Mouse (Mus musculus) forebrain, embryonic 16.5 days (tissue): ENCODE results near the gene Sgpl1. TPM values are rescaled to one million over a fixed set of nuclear protein-coding genes. Genes with fewer than 3 reads are reported as not detected.

Source experiments
- ATAC-seq: fragments of 200-750 bp; cut with Nextera tagmentation; 2 replicates; pipeline ENCODE4 v1.8.0; 2017; ENCODE audit warnings: mild to moderate bottlenecking, moderate library complexity
- H3K27ac ChIP-seq: fragments of 300-500 bp; sonication (generic); 2 replicates; pipeline ENCODE4 v1.5.1; 2014; ENCODE audit warnings: low read length, control low read depth
- H3K27me3 ChIP-seq: fragments of 300-500 bp; sonication (generic); replicated peaks from 2 replicates; pipeline ENCODE4 v1.6.1; 2014; ENCODE audit warnings: low read length; ENCODE audit not compliant: control insufficient read depth, insufficient read depth
- H3K36me3 ChIP-seq: fragments of 300-500 bp; sonication (generic); 2 replicates; pipeline ENCODE4 v1.6.1; 2014; ENCODE audit not compliant: control insufficient read depth, insufficient read depth
- H3K4me1 ChIP-seq: fragments of 300-500 bp; sonication (generic); replicated peaks from 2 replicates; pipeline ENCODE4 v1.6.1; 2014; ENCODE audit warnings: low read length; ENCODE audit not compliant: control insufficient read depth, insufficient read depth
- H3K4me2 ChIP-seq: fragments of 300-500 bp; sonication (generic); 2 replicates; pipeline ENCODE4 v1.6.1; 2014; ENCODE audit warnings: mild to moderate bottlenecking, low read length, control low read depth
- H3K4me3 ChIP-seq: fragments of 300-500 bp; sonication (generic); replicated peaks from 2 replicates; pipeline ENCODE4 v1.5.1; 2014; ENCODE audit warnings: mild to moderate bottlenecking, low read length, control low read depth
- H3K9ac ChIP-seq: fragments of 300-500 bp; sonication (generic); replicated peaks from 2 replicates; pipeline ENCODE4 v1.6.1; 2014; ENCODE audit warnings: low read depth, low read length, control low read depth
- H3K9me3 ChIP-seq: fragments of 300-500 bp; sonication (generic); 2 replicates; pipeline ENCODE4 v1.6.1; 2016; ENCODE audit warnings: low read length; ENCODE audit not compliant: control insufficient read depth
- WGBS: fragments of 180-500 bp; shearing (Covaris S2); extraction: QIAGEN DNeasy Blood & Tissue Kit; methylation state at CpG from one replicate; pipeline ENCODE4 v1.1.7; 2014; 5-methylcytosine and 5-hydroxymethylcytosine counted together
- microRNA-seq: library from miRNA; unstranded; fragments of <30 nt; microRNA quantifications from one replicate; pipeline ENCODE4, GENCODE M21; 2017
- polyA plus RNA-seq: library from polyadenylated mRNA; unstranded; fragments of >200 nt; fragmentation: Nextera tagmentation; extraction: Ambion mirVana; gene quantifications from 2 replicates; pipeline ENCODE4 v1.2.1, GENCODE M21; 2015

Sgpl1 gene
- polyA plus RNA-seq, 1 experiment from 2014 or later = 64.0 TPM

DNA sequence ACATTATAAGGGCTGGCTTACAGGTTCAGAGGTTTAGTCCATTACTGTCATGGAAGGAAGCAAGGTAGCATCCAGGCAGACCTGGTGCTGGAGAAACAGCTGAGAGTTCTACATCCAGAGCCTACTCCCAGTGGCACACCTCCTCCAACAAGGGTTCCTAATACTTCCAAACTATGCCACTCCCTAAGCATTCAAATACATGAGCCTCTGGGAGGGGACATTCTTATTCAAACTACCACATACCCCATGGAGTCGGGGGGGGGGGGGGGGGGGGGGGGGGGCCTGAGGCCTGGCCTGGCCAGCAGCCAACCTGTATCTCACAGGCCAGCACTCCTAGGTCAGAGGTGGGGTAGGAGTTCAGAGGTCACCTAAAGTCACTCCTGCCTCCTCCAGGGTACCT, 88.4 kb downstream of the Sgpl1 start:
- H3K9me3 ChIP-seq = peaks cover 5% of the 10 kb centered on the region; the same call in 1 of the 2 replicates
- H3K36me3 ChIP-seq = no peaks in the 10 kb centered on the region
- no CpG with 5 or more reads among the region's 1 CpGs for WGBS
- H3K4me2 ChIP-seq = no peak overlapping the region
- no peak overlapping the region for H3K4me3 ChIP-seq
- H3K4me1 ChIP-seq = no peaks in the 10 kb centered on the region
- no peaks in the 10 kb centered on the region for H3K27me3 ChIP-seq
- no peak overlapping the region for H3K9ac ChIP-seq
- H3K27ac ChIP-seq = no peak overlapping the region
- ATAC-seq = no peak

DNA sequence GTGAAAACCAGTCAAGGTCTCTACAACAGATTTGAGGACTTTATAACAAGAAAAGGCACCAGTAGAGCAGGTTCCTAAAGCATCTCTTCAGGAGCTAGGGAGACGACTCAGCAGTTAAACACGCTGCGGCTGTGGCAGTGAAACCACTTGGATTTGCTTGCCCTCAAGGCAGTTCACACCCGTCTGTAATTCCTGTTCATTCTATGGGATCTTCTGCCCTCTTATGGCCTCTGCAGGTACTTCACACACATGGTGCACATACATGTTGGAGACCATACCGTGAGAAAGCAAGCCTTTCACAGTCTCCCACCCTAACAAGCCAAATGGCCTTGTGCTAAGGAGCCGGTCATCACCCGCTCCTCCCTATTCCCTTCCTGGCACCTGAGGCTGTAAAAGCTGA, 90.8 kb downstream of the Sgpl1 start:
- Histone ChIP-seq H3K27ac (no peak overlapping the region), H3K4me1 (no peaks in the 10 kb centered on the region), H3K36me3 (no peaks in the 10 kb centered on the region), H3K27me3 (no peaks in the 10 kb centered on the region; the same call in 1 of the 2 replicates), H3K4me3 (no peak overlapping the region), H3K9ac (no peak overlapping the region), H3K9me3 (peaks cover 5% of the 10 kb centered on the region; the same call in 1 of the 2 replicates), H3K4me2 (no peak overlapping the region)
- 96% methylated on average over 7 of the region's 7 CpGs for WGBS
- no peak for ATAC-seq

DNA sequence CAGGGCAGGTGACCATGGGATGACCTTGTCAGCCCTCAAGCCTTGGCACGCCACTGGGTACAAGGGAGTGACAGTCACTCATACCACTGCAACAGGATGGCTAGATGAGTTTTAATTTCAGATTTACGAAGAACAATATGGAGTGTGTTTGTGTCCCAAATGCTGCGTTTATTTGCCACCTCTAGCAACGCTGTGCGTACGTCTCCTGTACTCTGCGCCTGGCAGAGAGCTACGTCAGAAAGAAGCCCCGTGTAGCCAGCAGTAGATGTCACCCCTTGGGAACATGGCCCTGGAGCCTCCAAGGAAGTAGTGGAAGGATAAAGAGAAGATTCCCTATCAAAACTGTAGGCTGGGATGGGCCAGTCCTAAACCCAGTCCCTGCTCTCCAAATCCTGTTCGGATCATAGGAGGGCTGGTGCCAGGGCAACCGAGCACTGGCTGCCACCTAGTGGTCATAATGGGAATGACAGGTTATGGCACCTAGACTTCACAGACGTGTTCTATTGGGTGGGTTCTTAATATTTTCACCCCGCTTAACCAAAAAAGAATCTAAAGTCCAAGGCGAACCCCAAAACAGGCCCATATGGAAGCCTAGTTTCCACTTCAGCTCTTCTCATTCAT, 95.4 kb downstream of the Sgpl1 start:
- no peaks in the 10 kb centered on the region; the same call in 1 of the 2 replicates for H3K27me3 ChIP-seq
- no peaks in the 10 kb centered on the region for H3K4me1 ChIP-seq
- no peak overlapping the region for H3K9ac ChIP-seq
- H3K4me2 ChIP-seq = no peak overlapping the region
- 56% methylated on average over 14 of the region's 14 CpGs for WGBS
- peak; percentile 69 for ATAC-seq
- H3K4me3 ChIP-seq = no peak overlapping the region
- no peak overlapping the region for H3K27ac ChIP-seq
- H3K9me3 ChIP-seq = peaks cover 5% of the 10 kb centered on the region; the same call in 1 of the 2 replicates
- H3K36me3 ChIP-seq = no peaks in the 10 kb centered on the region

Small RNA genes lying within 50 kb of the gene (microRNA-seq; reads per million reads assigned to microRNA genes)
- gene Gm44308 = not detected

Other genes starting within 250 kb of the Sgpl1 start
- gene Pcbd1, start 58.4 kb downstream of the Sgpl1 start, polyA plus RNA-seq = 12.9 and 16.1 TPM in 2 replicates
- 1.3 and 1.5 TPM in 2 replicates for gene Tbata, start 24.3 kb upstream of the Sgpl1 start, polyA plus RNA-seq
- gene Adamts14, start 125.7 kb upstream of the Sgpl1 start, polyA plus RNA-seq = 0.10 and 0.27 TPM in 2 replicates
- gene Prf1, start 150.1 kb upstream of the Sgpl1 start, polyA plus RNA-seq = not detected in 2 replicates
- gene Pald1, start 235.8 kb upstream of the Sgpl1 start, polyA plus RNA-seq = 17.1 and 18.0 TPM in 2 replicates